Mouse (Mus musculus) urinary bladder, postnatal 14 days (tissue): ENCODE data around the gene Gm42417.
"Not testable (repeated sequence)": the region's sequence is repeated elsewhere in the genome, so short reads cannot be mapped to it uniquely, and the experiment has no call there.

Experiments
- DNase-seq: peaks from one replicate; pipeline ENCODE4 v3.0.0; 2021; ENCODE audit warnings: low spot score

Gm42417 gene

GRCm38 (mm10) chr1:36545382-36545781 lies 6.2 kb upstream of the Gm42417 start:
- no peak for DNase-seq

- DNase-seq, result no peak
Measured at GRCm38 (mm10) chr1:36542925-36543324, 3.7 kb upstream of the Gm42417 start.

GRCm38 (mm10) chr1:36541844-36542243 lies 2.6 kb upstream of the Gm42417 start:
- no peak for DNase-seq

GRCm38 (mm10) chr1:36540807-36541206 lies 1.6 kb upstream of the Gm42417 start:
- no peak for DNase-seq

- no peak for DNase-seq
Measured at GRCm38 (mm10) chr1:36540132-36540531, 903 bp upstream of the Gm42417 start.

- DNase-seq, result no peak
Measured at GRCm38 (mm10) chr1:36538727-36539126, 502 bp downstream of the Gm42417 start.

GRCm38 (mm10) chr1:36536783-36537182 lies 2.4 kb downstream of the Gm42417 start, which contains the start of gene Ankrd23:
Gene Ankrd23, minus strand, starts transcription at chr1:36536883.
- not testable (repeated sequence) for DNase-seq

- DNase-seq, result no peak
Measured at GRCm38 (mm10) chr1:36536397-36536728, 2.9 kb downstream of the Gm42417 start.

GRCm38 (mm10) chr1:36535477-36536396 lies 3.5 kb downstream of the Gm42417 start:
- DNase-seq, result no peak

- DNase-seq, result peak; percentile 43
Measured at GRCm38 (mm10) chr1:36534595-36535058, 4.6 kb downstream of the Gm42417 start.

- no peak for DNase-seq
Measured at GRCm38 (mm10) chr1:36533546-36533945, 5.7 kb downstream of the Gm42417 start.

- no peak for DNase-seq
Measured at GRCm38 (mm10) chr1:36531461-36531860, 7.8 kb downstream of the Gm42417 start.

- no peak for DNase-seq
Measured at GRCm38 (mm10) chr1:36530962-36531361, 8.3 kb downstream of the Gm42417 start.

GRCm38 (mm10) chr1:36530485-36530884 lies 8.7 kb downstream of the Gm42417 start:
- no peak for DNase-seq

- DNase-seq, result no peak
Measured at GRCm38 (mm10) chr1:36529875-36530274, 9.4 kb downstream of the Gm42417 start.

- DNase-seq, result no peak
Measured at GRCm38 (mm10) chr1:36529274-36529673, 10.0 kb downstream of the Gm42417 start.

GRCm38 (mm10) chr1:36528351-36528750 lies 10.9 kb downstream of the Gm42417 start:
- DNase-seq, result no peak

- no peak for DNase-seq
Measured at GRCm38 (mm10) chr1:36526903-36527302, 12.3 kb downstream of the Gm42417 start.

GRCm38 (mm10) chr1:36525774-36526173 lies 13.5 kb downstream of the Gm42417 start:
- no peak for DNase-seq

- no peak for DNase-seq
Measured at GRCm38 (mm10) chr1:36524058-36524457, 15.2 kb downstream of the Gm42417 start.

- DNase-seq, result no peak
Measured at GRCm38 (mm10) chr1:36523332-36524013, 15.8 kb downstream of the Gm42417 start.

- DNase-seq, result no peak
Measured at GRCm38 (mm10) chr1:36522210-36522609, 17.0 kb downstream of the Gm42417 start.

GRCm38 (mm10) chr1:36519626-36520025 lies 19.6 kb downstream of the Gm42417 start:
- DNase-seq, result no peak
